Mouse (Mus musculus): ENCODE results near the gene Gm12216.

DNA sequence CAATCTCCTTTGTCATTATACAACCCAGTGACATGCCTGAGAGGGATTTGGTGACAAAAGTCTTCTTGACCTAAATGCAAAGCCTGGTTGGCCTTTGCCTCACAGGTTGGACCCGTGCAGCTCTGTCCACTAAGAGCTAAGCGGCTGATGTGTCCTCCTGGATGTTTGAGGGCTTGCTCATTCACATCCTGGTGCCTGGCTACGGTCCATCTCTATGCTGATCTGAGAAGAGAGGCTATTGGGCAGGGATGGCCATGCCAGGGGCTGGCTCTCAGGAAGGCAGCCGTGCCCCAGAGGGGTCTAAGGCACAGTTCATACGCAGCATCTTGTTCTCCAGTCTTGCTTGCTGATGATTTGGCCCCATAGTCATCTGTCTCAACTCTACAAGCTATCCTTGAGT lies 21.3 kb downstream of the Gm12216 start:
- TF ChIP-seq GATA1 (IDR thresholded peaks at IDR 0.05; ENCODE audit: low read length) (no peak), TAL1 (IDR thresholded peaks at IDR 0.05; ENCODE audit: low read length) (no peak)

Data from erythroblast, embryonic 14.5 days (primary cell).